Mouse (Mus musculus): ENCODE data around the gene Tnnt1.
"Not testable (repeated sequence)": the region's sequence is repeated elsewhere in the genome, so short reads cannot be mapped to it uniquely, and the experiment has no call there.

The Tnnt1 gene

GRCm38 (mm10) chr7:4516332-4517050 lies at the start of gene Tnnt1:
Gene Tnnt1 (minus strand): TSS chr7:4516382.
- ATAC-seq (ENCODE audit: low TSS enrichment): no peak

GRCm38 (mm10) chr7:4562660-4563059 lies 46.5 kb upstream of the Tnnt1 start:
- ATAC-seq (ENCODE audit: low TSS enrichment): no peak

DNA sequence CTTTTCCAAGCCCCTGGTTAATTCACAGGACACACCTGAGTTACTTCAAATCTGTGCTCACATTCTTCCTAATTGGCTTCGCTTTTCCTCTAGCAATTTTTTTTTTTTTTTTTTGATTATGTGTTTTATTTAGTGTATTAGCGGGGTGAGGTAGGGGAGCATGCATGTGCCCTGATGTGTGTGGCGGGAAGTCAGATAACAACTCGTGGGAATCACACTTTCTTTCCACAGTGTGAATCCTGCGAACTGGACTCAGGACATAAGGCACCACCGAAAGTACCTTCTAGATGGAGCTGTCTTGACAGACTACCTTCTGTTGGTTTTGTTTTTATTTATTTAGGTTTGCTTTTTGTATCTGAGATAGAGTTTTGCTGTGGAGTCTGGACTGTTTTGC lies 41.0 kb upstream of the Tnnt1 start:
- no peak for ATAC-seq (ENCODE audit: low TSS enrichment)

DNA sequence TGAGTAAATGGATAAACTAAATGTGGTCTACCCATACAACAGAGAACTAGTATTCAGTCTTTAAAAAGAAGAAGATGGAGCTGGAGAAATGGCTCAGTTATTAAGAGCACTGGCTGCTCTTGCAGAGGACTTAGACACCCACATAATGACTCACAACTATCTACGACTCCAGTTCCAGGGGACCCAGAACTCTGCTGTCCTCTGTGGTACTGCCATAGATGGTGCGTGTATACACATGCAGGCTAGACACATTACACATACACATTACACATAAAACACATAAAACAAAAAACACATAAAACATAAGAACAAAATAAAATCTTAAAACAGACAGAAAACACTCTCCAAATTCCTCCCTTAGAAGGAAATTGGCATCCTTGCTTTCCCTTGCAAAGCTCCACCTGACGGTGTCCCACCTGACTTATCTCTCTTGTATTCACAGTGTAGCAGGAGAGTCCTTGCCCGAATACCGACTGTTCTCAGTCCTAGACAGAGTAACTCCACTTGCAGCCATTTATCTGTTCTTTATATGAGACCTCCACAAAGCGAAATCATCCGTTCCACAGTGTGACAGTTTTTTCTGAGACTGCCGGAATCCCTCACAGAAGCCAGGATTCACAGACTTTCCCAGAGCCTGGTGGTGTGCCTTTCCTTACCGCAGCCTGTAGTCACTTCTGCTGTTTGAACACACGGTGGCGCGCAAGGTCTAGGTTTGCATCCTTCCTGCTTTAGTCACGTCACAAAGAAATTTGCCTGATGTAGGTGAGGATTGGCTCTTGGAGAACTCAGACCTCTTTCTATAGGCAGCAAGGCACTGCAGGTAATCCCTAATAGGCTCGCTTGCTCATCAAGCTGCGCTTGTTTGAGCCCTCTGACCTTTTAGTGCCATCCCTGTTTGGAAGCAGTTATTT lies 40.3 kb upstream of the Tnnt1 start:
- peak; percentile 97 for ATAC-seq (ENCODE audit: low TSS enrichment)

DNA sequence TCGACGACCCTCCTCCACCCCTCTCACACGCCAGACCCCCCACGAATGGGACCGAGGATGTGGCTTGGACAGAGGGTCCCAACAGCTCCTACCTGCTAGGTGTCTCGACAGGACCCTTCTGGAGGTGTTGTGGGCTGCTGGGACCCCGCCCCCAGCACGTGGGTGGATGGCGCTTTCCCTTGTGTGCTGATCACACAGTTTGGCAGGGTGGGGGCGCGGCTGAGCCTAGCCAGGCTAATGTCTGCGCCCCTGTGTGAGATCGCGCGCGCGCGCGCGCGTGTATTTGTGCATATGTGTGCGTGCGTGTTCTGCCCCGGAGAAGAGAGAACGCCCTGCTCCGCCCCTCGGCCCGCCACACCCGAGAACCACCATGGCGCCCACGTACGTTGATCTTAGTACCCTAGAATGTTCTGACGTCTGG lies 31.0 kb upstream of the Tnnt1 start, which contains the start of gene Syt5:
TSS of gene Syt5 (minus strand) at position 321 of the 421 bp plus-strand sequence.
- ATAC-seq (ENCODE audit: low TSS enrichment): peak; percentile 62

DNA sequence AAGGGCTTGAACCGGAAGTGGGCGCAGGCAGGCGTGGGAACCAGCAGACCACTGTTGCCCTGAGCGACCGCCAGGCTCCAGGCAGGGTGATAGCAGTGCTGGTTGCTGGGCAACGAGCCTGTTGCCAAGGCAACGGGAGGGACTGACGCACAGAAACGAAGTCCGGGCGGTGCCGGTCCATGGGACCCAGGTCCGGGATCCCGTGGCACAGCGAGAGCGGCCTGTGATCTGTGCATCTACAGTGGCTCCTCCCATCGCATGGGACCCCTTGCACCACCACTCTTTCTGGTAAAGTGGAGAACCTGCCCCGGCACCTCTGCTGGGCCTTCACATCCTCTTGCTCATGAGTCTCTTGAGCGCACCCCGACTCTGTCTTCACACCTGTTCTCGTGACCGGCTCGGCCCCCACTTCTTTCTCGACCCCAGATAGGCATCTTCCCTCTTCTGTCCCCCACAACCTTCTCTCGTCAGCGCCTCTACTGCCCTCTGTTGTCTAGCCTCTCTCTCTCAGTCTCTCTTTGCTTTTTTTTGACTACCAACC lies 30.5 kb upstream of the Tnnt1 start:
- ATAC-seq (ENCODE audit: low TSS enrichment): peak; percentile 92

DNA sequence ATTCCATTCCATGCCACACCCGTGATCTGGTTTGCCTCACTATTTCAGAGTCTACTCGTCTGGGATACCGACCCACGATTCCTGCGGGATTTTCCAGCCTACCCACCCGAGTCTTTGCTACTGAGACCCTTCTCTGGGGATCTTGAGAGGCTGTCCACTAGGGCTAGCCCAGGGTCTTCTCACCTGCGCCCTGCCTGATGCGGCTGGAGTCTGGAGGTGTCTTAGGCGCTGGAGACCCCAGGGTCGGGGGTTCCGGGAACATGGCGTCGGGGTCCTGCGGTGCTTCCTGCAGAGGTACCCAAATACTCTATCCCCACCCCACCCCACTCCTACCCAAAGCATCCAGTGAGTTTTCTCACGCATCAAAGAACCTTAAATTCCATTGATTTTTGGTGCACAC lies 29.9 kb upstream of the Tnnt1 start:
- no peak for ATAC-seq (ENCODE audit: low TSS enrichment)

GRCm38 (mm10) chr7:4542013-4542412 lies 25.8 kb upstream of the Tnnt1 start:
- no peak for ATAC-seq (ENCODE audit: low TSS enrichment)

GRCm38 (mm10) chr7:4541344-4541743 lies 25.2 kb upstream of the Tnnt1 start:
- no peak for ATAC-seq (ENCODE audit: low TSS enrichment)

- no peak for ATAC-seq (ENCODE audit: low TSS enrichment)
Observed at GRCm38 (mm10) chr7:4539019-4539418, 22.8 kb upstream of the Tnnt1 start.

DNA sequence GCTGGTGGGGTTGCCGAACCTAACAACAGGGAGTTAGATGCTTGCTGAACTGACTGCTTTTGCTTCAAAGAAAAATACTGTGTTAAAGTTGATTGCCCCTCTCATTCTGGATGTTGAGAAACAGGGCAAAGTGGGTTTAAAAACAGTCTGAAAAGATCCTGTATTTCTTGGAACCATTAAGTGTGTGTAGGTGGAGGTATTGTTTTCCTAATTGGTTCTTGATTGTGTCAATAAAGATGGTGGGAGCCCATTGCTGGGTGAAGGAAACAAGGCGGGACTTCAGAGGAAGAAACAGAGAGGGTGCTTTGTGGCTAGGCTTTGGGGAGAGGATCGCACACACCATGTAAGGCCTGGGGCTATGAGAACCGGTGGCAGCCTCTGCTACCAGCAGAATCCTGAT lies 21.0 kb upstream of the Tnnt1 start:
- no peak for ATAC-seq (ENCODE audit: low TSS enrichment)

- no peak for ATAC-seq (ENCODE audit: low TSS enrichment)
Observed at GRCm38 (mm10) chr7:4536369-4536768, 20.2 kb upstream of the Tnnt1 start.

DNA sequence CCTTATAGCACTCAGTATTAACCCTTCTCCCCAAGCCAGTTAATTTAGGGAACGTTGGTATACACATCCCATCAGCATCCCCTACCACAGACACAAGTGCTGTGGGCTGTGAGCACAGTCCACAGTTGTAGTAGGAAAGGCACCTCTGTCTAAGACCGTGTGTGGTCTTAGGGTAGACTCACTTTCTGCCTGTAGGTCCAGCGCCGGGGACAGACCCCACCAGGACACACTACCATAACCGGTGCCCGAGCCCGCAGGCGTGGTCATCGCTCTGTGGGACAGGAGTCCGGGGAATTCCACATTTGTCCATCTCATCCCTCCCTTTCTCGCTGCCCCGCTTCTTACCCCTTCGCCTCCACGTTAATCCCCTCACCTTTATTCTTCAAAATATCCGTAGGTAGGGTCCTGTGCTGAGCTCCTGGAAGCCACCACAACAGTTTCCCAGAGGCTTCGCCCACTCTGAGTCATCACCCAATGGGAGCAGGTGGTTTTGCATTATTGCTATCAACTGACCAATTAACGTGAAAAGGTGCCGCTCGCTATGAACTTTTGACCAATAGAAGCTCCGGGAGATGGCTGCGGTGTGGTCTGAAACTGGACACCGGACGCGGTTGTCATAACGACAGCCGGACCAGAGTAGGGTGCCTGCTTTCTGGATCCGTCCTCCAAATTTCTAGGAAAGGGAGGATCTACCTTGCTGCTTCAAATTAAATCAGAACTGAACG lies 16.0 kb upstream of the Tnnt1 start, which contains the start of gene Dnaaf3:
TSS of gene Dnaaf3 (minus strand) at position 449 of the 725 bp plus-strand sequence.
- ATAC-seq (ENCODE audit: low TSS enrichment): no peak

DNA sequence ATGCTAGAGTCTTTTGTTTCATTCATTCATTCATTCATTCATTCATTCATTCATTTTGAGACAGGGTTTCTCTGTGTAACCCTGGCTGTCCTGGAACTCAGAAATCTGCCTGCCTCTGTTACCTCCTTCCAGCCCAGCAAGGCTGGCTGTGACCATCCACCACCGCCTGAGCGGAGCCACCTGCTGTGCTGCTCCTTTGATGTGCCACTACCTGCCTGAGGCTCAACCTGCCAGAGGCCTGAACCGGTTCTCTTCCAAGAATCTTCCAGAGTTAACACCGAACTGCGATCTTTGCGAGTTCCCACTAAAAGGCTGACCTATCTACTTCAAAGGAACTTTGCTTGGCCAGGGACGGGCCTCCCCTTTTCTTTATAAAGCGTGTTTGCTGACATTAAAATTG lies 14.0 kb upstream of the Tnnt1 start:
- ATAC-seq (ENCODE audit: low TSS enrichment): not testable (repeated sequence)

DNA sequence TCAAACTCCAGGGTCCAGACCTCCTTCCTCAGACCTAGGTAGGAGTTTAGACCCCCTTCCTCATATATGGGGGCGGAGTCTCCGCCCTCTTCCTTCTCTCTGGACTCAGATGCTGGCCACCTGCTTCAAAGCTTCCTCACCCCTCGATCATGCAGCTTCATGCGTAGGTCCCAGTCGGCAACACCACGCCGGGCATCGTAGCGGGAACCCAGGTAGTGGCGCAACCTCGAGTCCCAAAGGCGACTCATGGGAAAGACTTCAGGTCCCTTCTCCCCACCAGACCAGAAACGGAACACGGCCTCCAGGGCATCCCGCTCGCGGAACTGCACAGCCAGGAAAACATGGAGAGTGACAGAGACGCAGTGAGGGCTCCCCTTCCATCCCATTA lies 11.1 kb upstream of the Tnnt1 start:
- ATAC-seq (ENCODE audit: low TSS enrichment): no peak

DNA sequence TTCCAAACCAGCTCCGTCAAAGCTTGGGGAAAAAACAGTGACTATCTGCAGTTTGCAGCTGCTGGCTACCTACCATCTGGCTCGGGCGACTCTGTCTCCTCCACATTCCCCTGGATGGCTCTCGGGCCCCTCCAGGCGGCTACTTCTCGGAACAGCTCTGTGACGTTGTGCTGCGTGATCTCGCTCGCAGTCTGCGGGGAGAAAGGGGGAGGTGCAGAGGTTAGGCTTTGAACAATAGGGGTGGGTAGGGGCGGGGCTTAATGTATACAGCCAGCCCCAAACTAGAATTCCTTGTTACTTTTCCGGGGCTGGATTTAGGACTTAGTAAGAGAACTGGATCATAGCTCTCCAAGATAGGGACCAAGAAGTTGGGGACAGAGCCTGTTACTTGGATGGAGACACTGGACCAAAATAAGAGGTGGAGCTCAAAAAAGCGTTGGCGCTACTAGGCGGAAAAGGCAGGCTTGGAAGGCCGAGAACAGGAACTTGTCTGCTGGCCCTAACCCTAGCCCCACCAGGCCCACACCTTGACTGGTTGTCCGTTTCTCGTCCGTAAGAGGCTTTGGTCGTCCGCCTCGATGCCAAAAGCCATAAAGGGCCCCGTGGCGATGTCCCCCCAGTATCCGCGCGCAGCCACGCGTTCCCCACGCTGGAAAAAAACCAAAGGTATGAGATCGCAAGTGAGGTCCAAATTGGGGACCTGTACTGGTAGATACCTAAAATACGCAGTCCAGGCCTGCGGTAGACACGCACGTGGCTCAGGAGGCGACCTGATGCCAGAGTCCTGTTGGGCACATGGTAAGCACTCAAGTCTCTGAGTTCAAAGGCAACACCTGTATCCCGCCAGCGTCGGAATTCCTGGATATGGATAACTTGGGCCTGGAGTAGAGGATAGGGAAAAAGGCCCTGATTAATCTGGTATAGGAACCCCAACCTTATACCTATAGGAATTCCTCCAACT lies 10.4 kb upstream of the Tnnt1 start:
- ATAC-seq (ENCODE audit: low TSS enrichment): peak; percentile 97

GRCm38 (mm10) chr7:4524212-4524922 lies 8.2 kb upstream of the Tnnt1 start, which contains the start of gene Tnni3:
Gene Tnni3 (minus strand): TSS chr7:4524229.
- peak; percentile 72; the same call in 1 of the 2 replicates for ATAC-seq (ENCODE audit: low TSS enrichment)

GRCm38 (mm10) chr7:4523205-4524130 lies 7.3 kb upstream of the Tnnt1 start:
- no peak for ATAC-seq (ENCODE audit: low TSS enrichment)

GRCm38 (mm10) chr7:4522292-4522691 lies 6.1 kb upstream of the Tnnt1 start:
- no peak for ATAC-seq (ENCODE audit: low TSS enrichment)
